Mouse (Mus musculus): ENCODE measurements at regions not wholly inside any gene's neighbourhood (a gene's known extent, or its start where the extent isn't known, plus 50 kb on each side); places are given as distances from the start of the nearest gene placed in this dataset.

DNA sequence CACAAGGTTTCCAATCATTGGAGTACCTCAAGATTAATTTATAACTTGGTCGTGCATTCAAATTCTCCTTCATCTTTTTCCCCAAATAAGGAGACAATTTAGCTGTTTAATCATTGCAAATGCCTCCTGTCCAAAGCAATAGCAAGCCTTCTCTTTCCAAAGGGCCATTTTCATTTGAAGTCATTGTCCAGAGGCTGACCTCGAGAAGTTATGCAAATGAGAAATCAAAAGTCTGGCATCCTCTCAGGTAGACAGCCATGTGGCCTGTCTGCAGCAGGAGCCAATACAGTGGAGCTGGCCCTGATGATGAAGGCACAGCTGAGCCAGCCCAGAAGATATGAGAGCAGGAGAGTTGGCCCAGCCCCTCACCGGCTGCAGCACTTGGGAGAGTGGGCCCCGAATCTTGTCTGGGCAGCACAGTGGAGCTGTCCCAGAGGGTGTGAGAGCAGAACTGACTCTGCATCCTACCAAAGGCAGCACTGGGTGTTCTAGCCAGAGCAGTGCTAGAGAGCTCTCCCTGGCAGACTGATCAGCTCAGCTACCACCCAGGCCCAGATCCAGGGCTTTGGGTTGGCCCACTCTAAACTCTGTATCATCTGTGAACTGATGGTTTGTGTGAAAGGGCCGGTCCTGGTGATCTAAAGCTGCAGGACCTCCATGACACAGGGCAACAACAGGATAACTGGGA, 74.2 kb downstream of the Rps12 start:
- no peak for TF ChIP-seq POLR2A (IDR thresholded peaks at IDR 0.05; ENCODE audit: borderline replicate concordance, extremely low read depth, insufficient read depth, insufficient read length)
- H3K27ac ChIP-seq (replicated peaks; ENCODE audit: low read depth, low read length) = no peak overlapping the region

DNA sequence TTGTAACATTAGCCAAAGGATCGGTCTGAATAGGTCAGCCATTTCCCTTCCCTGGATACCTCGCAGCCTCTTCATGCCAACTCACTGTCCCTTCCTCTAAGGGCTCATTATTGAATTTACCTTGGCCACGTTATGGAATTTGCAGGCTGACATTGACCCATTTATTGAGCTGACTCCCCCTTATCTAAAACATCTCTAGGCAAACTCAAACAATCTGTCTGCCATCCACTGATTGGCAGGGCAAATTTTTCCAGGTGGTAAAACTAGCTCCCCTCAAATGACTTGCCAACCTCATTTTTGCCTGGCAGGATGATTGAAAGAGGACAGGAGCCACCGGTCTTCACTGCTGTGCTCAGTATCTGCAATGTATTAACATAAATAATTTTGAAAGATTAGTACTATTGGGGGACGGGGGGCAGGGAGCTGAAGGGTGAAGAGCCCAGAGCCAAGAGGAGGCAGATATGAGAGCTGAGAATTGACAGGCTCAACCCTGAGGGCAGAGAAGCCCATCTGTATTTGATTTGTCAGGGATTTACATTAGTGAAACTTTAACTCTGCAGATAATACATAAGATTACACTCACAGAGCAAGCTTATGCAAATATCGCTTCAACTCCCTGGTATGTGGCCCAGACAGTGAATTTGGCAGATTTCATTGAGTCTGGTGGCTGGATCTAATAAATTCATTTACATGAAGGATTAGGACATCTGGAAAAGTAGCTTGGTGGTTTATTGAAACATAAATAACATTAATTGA, 75.5 kb downstream of the Rps12 start:
- H3K27me3 ChIP-seq (ENCODE audit: control insufficient read depth, insufficient read depth, low read length) = no peaks in the 10 kb centered on the region
- peaks cover 27% of the 10 kb centered on the region for H3K4me1 ChIP-seq (ENCODE audit: control insufficient read depth, insufficient read depth, low read length)
- H3K4me2 ChIP-seq (replicated peaks; ENCODE audit: low read depth, low read length, severe bottlenecking) = peak overlapping the region; percentile 3; the same call in 1 of the 2 replicates
- no peaks in the 10 kb centered on the region for H3K36me3 ChIP-seq (ENCODE audit: control insufficient read depth, insufficient read depth, low read length)
- no peaks in the 10 kb centered on the region for H3K9me3 ChIP-seq (ENCODE audit: control insufficient read depth, low read length)
- no peak for TF ChIP-seq POLR2A (IDR thresholded peaks at IDR 0.05; ENCODE audit: borderline replicate concordance, extremely low read depth, insufficient read depth, insufficient read length)
- H3K27ac ChIP-seq (replicated peaks; ENCODE audit: low read depth, low read length) = no peak overlapping the region
- no peak overlapping the region for H3K9ac ChIP-seq (ENCODE audit: low read depth, low read length, severe bottlenecking)
- ATAC-seq (ENCODE audit: low FRiP score, low read depth) (no peak), DNase-seq (ENCODE audit: low spot score) (peak; percentile 21)
- no peak overlapping the region for H3K4me3 ChIP-seq (replicated peaks; ENCODE audit: low read length)
- 14% methylated on average over 6 of the region's 6 CpGs for WGBS

More for the DNA sequence above, 74.2 kb downstream of the Rps12 start:
- Histone ChIP-seq H3K4me1 (ENCODE audit: control insufficient read depth, insufficient read depth, low read length) (peaks cover 22% of the 10 kb centered on the region), H3K4me3 (replicated peaks; ENCODE audit: low read length) (no peak overlapping the region), H3K9ac (ENCODE audit: low read depth, low read length, severe bottlenecking) (no peak overlapping the region), H3K9me3 (ENCODE audit: control insufficient read depth, low read length) (no peaks in the 10 kb centered on the region), H3K36me3 (ENCODE audit: control insufficient read depth, insufficient read depth, low read length) (no peaks in the 10 kb centered on the region), H3K4me2 (replicated peaks; ENCODE audit: low read depth, low read length, severe bottlenecking) (no peak overlapping the region), H3K27me3 (ENCODE audit: control insufficient read depth, insufficient read depth, low read length) (no peaks in the 10 kb centered on the region)
- DNase-seq (ENCODE audit: low spot score) (no peak), ATAC-seq (ENCODE audit: low FRiP score, low read depth) (no peak)
- 59% methylated on average over 5 of the region's 5 CpGs for WGBS

DNA sequence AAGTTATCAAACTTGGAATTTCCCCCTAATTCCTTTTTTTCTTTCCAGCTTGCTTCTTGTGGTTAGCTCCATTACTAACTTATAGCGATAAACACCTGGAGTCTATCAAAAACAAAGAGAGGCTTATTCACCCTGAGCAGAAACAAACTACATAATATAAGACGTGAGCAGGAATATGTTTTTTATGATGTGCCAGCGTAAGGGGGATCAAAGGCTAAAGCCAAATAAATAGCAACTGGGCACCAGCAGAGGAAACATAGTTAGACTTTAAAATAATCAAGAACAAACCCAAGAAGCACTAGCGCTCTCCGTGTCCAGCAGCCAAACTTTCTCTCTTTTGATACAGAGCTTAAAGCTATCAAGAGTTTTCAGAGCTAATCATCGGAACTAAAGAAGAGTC, 76.1 kb downstream of the Rps12 start:
- Histone ChIP-seq H3K4me1 (ENCODE audit: control insufficient read depth, insufficient read depth, low read length) (peaks cover 27% of the 10 kb centered on the region), H3K27ac (replicated peaks; ENCODE audit: low read depth, low read length) (no peak overlapping the region), H3K36me3 (ENCODE audit: control insufficient read depth, insufficient read depth, low read length) (no peaks in the 10 kb centered on the region), H3K9me3 (ENCODE audit: control insufficient read depth, low read length) (no peaks in the 10 kb centered on the region), H3K9ac (ENCODE audit: low read depth, low read length, severe bottlenecking) (no peak overlapping the region), H3K27me3 (ENCODE audit: control insufficient read depth, insufficient read depth, low read length) (no peaks in the 10 kb centered on the region), H3K4me2 (replicated peaks; ENCODE audit: low read depth, low read length, severe bottlenecking) (peak overlapping the region; percentile 3; the same call in 1 of the 2 replicates), H3K4me3 (replicated peaks; ENCODE audit: low read length) (no peak overlapping the region)
- DNase-seq (ENCODE audit: low spot score) (peak; percentile 28), ATAC-seq (ENCODE audit: low FRiP score, low read depth) (no peak)
- TF ChIP-seq POLR2A (IDR thresholded peaks at IDR 0.05; ENCODE audit: borderline replicate concordance, extremely low read depth, insufficient read depth, insufficient read length) = no peak
- 18% methylated on average over 6 of the region's 6 CpGs for WGBS

GRCm38 (mm10) chr10:23708261-23708660, 78.8 kb downstream of the Rps12 start:
- no peak for ATAC-seq (ENCODE audit: low FRiP score, low read depth)
- no peak for DNase-seq (ENCODE audit: low spot score)
- WGBS = 73% methylated on average over 8 of the region's 8 CpGs
- Histone ChIP-seq H3K4me2 (replicated peaks; ENCODE audit: low read depth, low read length, severe bottlenecking) (no peak overlapping the region), H3K36me3 (ENCODE audit: control insufficient read depth, insufficient read depth, low read length) (no peaks in the 10 kb centered on the region), H3K9me3 (ENCODE audit: control insufficient read depth, low read length) (no peaks in the 10 kb centered on the region), H3K27me3 (ENCODE audit: control insufficient read depth, insufficient read depth, low read length) (no peaks in the 10 kb centered on the region), H3K4me1 (ENCODE audit: control insufficient read depth, insufficient read depth, low read length) (peaks cover 27% of the 10 kb centered on the region), H3K9ac (ENCODE audit: low read depth, low read length, severe bottlenecking) (no peak overlapping the region), H3K4me3 (replicated peaks; ENCODE audit: low read length) (no peak overlapping the region), H3K27ac (replicated peaks; ENCODE audit: low read depth, low read length) (no peak overlapping the region)
- TF ChIP-seq POLR2A (IDR thresholded peaks at IDR 0.05; ENCODE audit: borderline replicate concordance, extremely low read depth, insufficient read depth, insufficient read length) = no peak

DNA sequence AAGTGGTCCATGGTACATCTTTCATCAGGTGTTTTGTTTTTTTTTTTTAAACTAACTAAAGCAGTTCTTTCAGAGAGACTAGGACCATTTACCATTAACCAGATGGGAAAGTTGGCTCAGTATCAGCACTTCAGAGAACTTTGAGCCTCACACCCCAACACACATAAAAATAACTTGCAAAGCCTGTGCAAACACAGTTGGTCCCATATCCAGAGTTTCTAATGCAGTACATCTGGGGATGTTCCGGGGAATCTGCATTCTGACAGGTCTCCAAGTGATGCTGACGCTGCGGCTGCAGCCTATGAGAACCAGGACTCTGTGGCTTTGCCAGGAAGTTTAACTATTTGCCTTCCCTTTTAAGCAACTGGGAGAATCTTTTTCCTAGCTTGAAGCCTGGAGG, 79.9 kb downstream of the Rps12 start:
- ATAC-seq (ENCODE audit: low FRiP score, low read depth) = peak; percentile 44; the same call in 1 of the 2 replicates

More for the DNA sequence above, 79.9 kb downstream of the Rps12 start:
- Histone ChIP-seq H3K4me3 (replicated peaks; ENCODE audit: low read length) (no peak overlapping the region), H3K9me3 (ENCODE audit: control insufficient read depth, low read length) (no peaks in the 10 kb centered on the region), H3K9ac (ENCODE audit: low read depth, low read length, severe bottlenecking) (no peak overlapping the region), H3K4me1 (ENCODE audit: control insufficient read depth, insufficient read depth, low read length) (peaks cover 23% of the 10 kb centered on the region), H3K4me2 (replicated peaks; ENCODE audit: low read depth, low read length, severe bottlenecking) (no peak overlapping the region), H3K27me3 (ENCODE audit: control insufficient read depth, insufficient read depth, low read length) (no peaks in the 10 kb centered on the region), H3K27ac (replicated peaks; ENCODE audit: low read depth, low read length) (no peak overlapping the region), H3K36me3 (ENCODE audit: control insufficient read depth, insufficient read depth, low read length) (no peaks in the 10 kb centered on the region)
- no peak for TF ChIP-seq POLR2A (IDR thresholded peaks at IDR 0.05; ENCODE audit: borderline replicate concordance, extremely low read depth, insufficient read depth, insufficient read length)
- WGBS = 23% methylated on average over 3 of the region's 3 CpGs
- peak; percentile 72 for DNase-seq (ENCODE audit: low spot score)
